ENCODE assay signal across 19 mouse cellular contexts in genomic region chr1:188321534-188321933, GRCm38 (mm10). TPM values are rescaled to one million over a fixed set of nuclear protein-coding genes. Genes with fewer than 3 reads are reported as not detected.
DNase-seq lines count a peak whose midpoint lies in the region; ATAC-seq and TF ChIP-seq lines count a peak whose summit lies in the region.
"Had no signal": no experiment of that assay in that cellular context is flagged by ENCODE, and none has a peak within 500 bp of the region (broad histone marks: within the 10 kb centered on the region; RNA-seq: fewer than 3 reads in every experiment).

No protein-coding gene starts in this region.

- POLR2A ChIA-PET in Patski (lab: Charles Lee): no interaction called here

- H3K4me3 ChIP-seq in layer of hippocampus, adult 2 months: no peak overlapping the region
- no peak overlapping the region for H3K4me3 ChIP-seq in liver, embryonic 12.5 days
- H3K4me3 ChIP-seq: embryonic facial prominence, embryonic 12.5 days; forebrain, embryonic 10.5 days; heart, embryonic 13.5 days; hindbrain, embryonic 15.5 days; myocyte had no signal

- H3K27me3 ChIP-seq in Patski: peaks cover 5% of the 10 kb centered on the region
- no peaks in the 10 kb centered on the region for H3K27me3 ChIP-seq in liver, embryonic 12.5 days (replicated peaks)
- H3K27me3 ChIP-seq: embryonic facial prominence, embryonic 12.5 days; heart, embryonic 13.5 days; hindbrain, embryonic 15.5 days had no signal

- H3K4me1 ChIP-seq in liver, embryonic 12.5 days: no peaks in the 10 kb centered on the region
- H3K4me1 ChIP-seq: embryonic facial prominence, embryonic 12.5 days; heart, embryonic 13.5 days; hindbrain, embryonic 15.5 days had no signal

- CTCF ChIA-PET in Patski (lab: Charles Lee): no interaction called here

- no peaks in the 10 kb centered on the region for H3K36me3 ChIP-seq in liver, embryonic 12.5 days
- H3K36me3 ChIP-seq: embryonic facial prominence, embryonic 12.5 days; forebrain, embryonic 10.5 days; heart, embryonic 13.5 days; hindbrain, embryonic 15.5 days had no signal

- peak; percentile 46 for TF ChIP-seq CTCF in layer of hippocampus, adult 2 months (conservative IDR thresholded peaks at IDR 0.05)
- TF ChIP-seq CTCF in Patski (IDR thresholded peaks at IDR 0.05): peak; percentile 20

- no peak for ATAC-seq in Patski
- ATAC-seq in liver, embryonic 12.5 days: peak; percentile 46; the same call in 1 of the 2 replicates
- ATAC-seq in monocyte, adult 5-6 weeks (replicated peaks; ENCODE audit: insufficient number of reproducible peaks, low FRiP score, low TSS enrichment, poor library complexity, severe bottlenecking): no peak

- DNase-seq in adrenal gland, postnatal 14 days: peak; percentile 4
- DNase-seq in adrenal gland, postnatal 4 days (ENCODE audit: low spot score in 2 of 2): no peak
- no peak for DNase-seq in layer of hippocampus, adult 2 months (ENCODE audit: low spot score in 2 of 2)
- no peak for DNase-seq in layer of hippocampus, adult 11-12 months (ENCODE audit: low spot score)
- no peak for DNase-seq in Patski (ENCODE audit: low read depth, low spot score)
- no peak for DNase-seq in Muller cell, postnatal 12 days (ENCODE audit: inconsistent ontology term)
- DNase-seq: cerebellum, adult 2 months; kidney, postnatal 4 days; right cerebral cortex, postnatal 14 days had no signal

- in situ Hi-C loops in Patski (cut with MboI; ENCODE audit: low pct_unique_long_range_greater_than_20kb): no loop called here

- no peak overlapping the region for H3K9ac ChIP-seq in liver, embryonic 12.5 days
- H3K9ac ChIP-seq: embryonic facial prominence, embryonic 12.5 days; heart, embryonic 13.5 days; hindbrain, embryonic 15.5 days had no signal

- H3K27ac ChIP-seq in layer of hippocampus, adult 2 months: no peak overlapping the region
- H3K27ac ChIP-seq in liver, embryonic 12.5 days: no peak overlapping the region
- H3K27ac ChIP-seq: embryonic facial prominence, embryonic 12.5 days; forebrain, embryonic 10.5 days; heart, embryonic 13.5 days; hindbrain, embryonic 15.5 days; macrophage had no signal

- no peak overlapping the region for H3K4me2 ChIP-seq in liver, embryonic 12.5 days
- H3K4me2 ChIP-seq: embryonic facial prominence, embryonic 12.5 days; heart, embryonic 13.5 days; hindbrain, embryonic 15.5 days had no signal

- H3K9me3 ChIP-seq in liver, embryonic 12.5 days (replicated peaks): no peaks in the 10 kb centered on the region
- H3K9me3 ChIP-seq: embryonic facial prominence, embryonic 12.5 days; forebrain, embryonic 10.5 days; heart, embryonic 13.5 days; hindbrain, embryonic 15.5 days had no signal

- 70% methylated on average over 7 of the region's 7 CpGs for WGBS in liver, embryonic 12.5 days (ENCODE audit: insufficient replicate concordance)

RNA-seq across cellular contexts. Expression of gene Ush2a, which starts 59.7 kb away (rescaled TPM):
- total RNA-seq in adrenal gland, postnatal 14 days (2021): 0.04 and 0.07 TPM in 2 replicates
- under 1 TPM; 0.08 to 0.17 TPM for total RNA-seq in adrenal gland, postnatal 4 days (2021)
- under 1 TPM; 0.13 to 0.15 TPM for total RNA-seq in layer of hippocampus, adult 2 months (2021)
- not detected for polyA plus RNA-seq in Patski (2021)
- polyA plus RNA-seq in liver, embryonic 12.5 days (2016; fragmentation: Nextera tagmentation; extraction: Ambion mirVana): 0.06 TPM in 1 of 2 replicates, not detected in the other
- not detected in 3 replicates for total RNA-seq in monocyte, adult 5-6 weeks (2017)
- total RNA-seq: gastrocnemius, adult 18-20 months had no signal
- polyA plus RNA-seq: macrophage; myocyte; thymus, postnatal 0 days had no signal
